Mouse (Mus musculus): ENCODE results near the gene Vwa1. TPM values are rescaled to one million over a fixed set of nuclear protein-coding genes. Genes with fewer than 3 reads are reported as not detected.
"Not testable (repeated sequence)": the region's sequence is repeated elsewhere in the genome, so short reads cannot be mapped to it uniquely, and the experiment has no call there.

Vwa1 gene
- total RNA-seq (2021): 10 to 100 TPM; 14.0 to 15.8 TPM

GRCm38 (mm10) chr4:155774280-155774754, at the start of gene Vwa1:
TSS of gene Vwa1 (minus strand) at chr4:155774698.
- peak; percentile 91 to 94 for DNase-seq
- intact Hi-C loops (cut with DNase I): loop anchor here (10.0 kb wide), 1 partner anchor 290 kb away; no protein-coding TSS in a partner anchor

- no peak for DNase-seq
These were observed 48.9 kb upstream of the Vwa1 start for GRCm38 (mm10) chr4:155823443-155823842.

GRCm38 (mm10) chr4:155821025-155821424, 46.5 kb upstream of the Vwa1 start:
- intact Hi-C loops (cut with DNase I): no loop called here
- DNase-seq: peak in 1 of 2 experiments; percentile 53

More at GRCm38 (mm10) chr4:155823443-155823842, 48.9 kb upstream of the Vwa1 start:
- intact Hi-C loops (cut with DNase I): no loop called here

- intact Hi-C loops (cut with DNase I): no loop called here
- no peak for DNase-seq
These were observed 43.0 kb upstream of the Vwa1 start for GRCm38 (mm10) chr4:155817533-155817932.

- intact Hi-C loops (cut with DNase I): loop anchor here (2.0 kb wide), 1 partner anchor 16 kb away; no protein-coding TSS in a partner anchor
- peak; percentile 38 to 65 for DNase-seq
These were observed 38.2 kb upstream of the Vwa1 start for GRCm38 (mm10) chr4:155812665-155813181.

- intact Hi-C loops (cut with DNase I): loop anchor here (2.0 kb wide), 1 partner anchor 17 kb away; no protein-coding TSS in a partner anchor
- peak; percentile 95 for DNase-seq
These were observed 37.6 kb upstream of the Vwa1 start, which contains the start of gene Ccnl2 for GRCm38 (mm10) chr4:155811929-155812664. TSS of gene Ccnl2 (plus strand) at chr4:155812489.

- intact Hi-C loops (cut with DNase I): no loop called here
- DNase-seq: no peak
These were observed 33.3 kb upstream of the Vwa1 start for GRCm38 (mm10) chr4:155807841-155808240.

GRCm38 (mm10) chr4:155803340-155804041, 29.0 kb upstream of the Vwa1 start:
- intact Hi-C loops (cut with DNase I): no loop called here

GRCm38 (mm10) chr4:155802741-155803339, 28.3 kb upstream of the Vwa1 start, which contains the start of gene Mrpl20:
TSS of gene Mrpl20 (plus strand) at chr4:155802878.
- intact Hi-C loops (cut with DNase I): no loop called here
- peak in 1 of 2 experiments; percentile 11 for DNase-seq

More at GRCm38 (mm10) chr4:155803340-155804041, 29.0 kb upstream of the Vwa1 start:
- peak; percentile 97 to 99 for DNase-seq

GRCm38 (mm10) chr4:155802075-155802474, 27.6 kb upstream of the Vwa1 start:
- no peak for DNase-seq
- intact Hi-C loops (cut with DNase I): no loop called here

- DNase-seq: no peak
- intact Hi-C loops (cut with DNase I): no loop called here
These were observed 19.2 kb upstream of the Vwa1 start for GRCm38 (mm10) chr4:155793730-155794129.

GRCm38 (mm10) chr4:155791240-155791933, 16.9 kb upstream of the Vwa1 start:
- DNase-seq: no peak
- intact Hi-C loops (cut with DNase I): no loop called here

- intact Hi-C loops (cut with DNase I): no loop called here
- no peak for DNase-seq
These were observed 16.2 kb upstream of the Vwa1 start for GRCm38 (mm10) chr4:155790650-155791161.

- DNase-seq: no peak
- intact Hi-C loops (cut with DNase I): no loop called here
These were observed 15.6 kb upstream of the Vwa1 start, which contains the start of gene Ankrd65 for GRCm38 (mm10) chr4:155790021-155790489. TSS of gene Ankrd65 (plus strand) at chr4:155790439.

GRCm38 (mm10) chr4:155788833-155789232, 14.3 kb upstream of the Vwa1 start:
- intact Hi-C loops (cut with DNase I); DNase-seq: not testable (repeated sequence)

- intact Hi-C loops (cut with DNase I): no loop called here
- DNase-seq: no peak
These were observed 13.8 kb upstream of the Vwa1 start for GRCm38 (mm10) chr4:155788300-155788699.

- intact Hi-C loops (cut with DNase I): no loop called here
These were observed 11.3 kb upstream of the Vwa1 start, which contains the start of gene Tmem88b for GRCm38 (mm10) chr4:155785819-155786218. TSS of gene Tmem88b (minus strand) at chr4:155785874.

GRCm38 (mm10) chr4:155785246-155785645, 10.7 kb upstream of the Vwa1 start:
- intact Hi-C loops (cut with DNase I): no loop called here
- no peak for DNase-seq

More at GRCm38 (mm10) chr4:155785819-155786218, 11.3 kb upstream of the Vwa1 start, which contains the start of gene Tmem88b:
- no peak for DNase-seq

GRCm38 (mm10) chr4:155784081-155784701, 9.7 kb upstream of the Vwa1 start:
- intact Hi-C loops (cut with DNase I): loop anchor here (1.0 kb wide), 1 partner anchor 15 kb away; no protein-coding TSS in a partner anchor
- peak; percentile 89 to 90 for DNase-seq

All from heart, postnatal 10 days (tissue).